Mouse (Mus musculus) midbrain, postnatal 0 days (tissue): ENCODE measurements around the gene Tmem28. TPM values are rescaled to one million over a fixed set of nuclear protein-coding genes. Genes with fewer than 3 reads are reported as not detected.

ENCODE experiments used
- ATAC-seq: fragments of 200-750 bp; cut with Nextera tagmentation; 2 replicates; pipeline ENCODE4 v1.8.0; 2017; ENCODE audit warnings: moderate number of reproducible peaks, mild to moderate bottlenecking, moderate TSS enrichment, moderate library complexity; ENCODE audit not compliant: low FRiP score
- DNase-seq: peaks from one replicate; pipeline ENCODE4 v3.0.0-alpha.2; 2015; ENCODE audit warnings: low spot score
- H3K27ac ChIP-seq: fragments of 300-500 bp; sonication (generic); 2 replicates; pipeline ENCODE4 v1.5.1; 2014; ENCODE audit warnings: low read depth, mild to moderate bottlenecking, low read length, mixed read lengths
- H3K27me3 ChIP-seq: fragments of 300-500 bp; sonication (generic); 2 replicates; pipeline ENCODE4 v1.6.1; 2014; ENCODE audit warnings: low read length, control low read depth, mixed read lengths; ENCODE audit not compliant: insufficient read depth
- H3K36me3 ChIP-seq: fragments of 300-500 bp; sonication (generic); 2 replicates; pipeline ENCODE4 v1.6.1; 2014; ENCODE audit warnings: low read length, control low read depth, mixed read lengths; ENCODE audit not compliant: insufficient read depth
- H3K4me1 ChIP-seq: fragments of 300-500 bp; sonication (generic); 2 replicates; pipeline ENCODE4 v1.6.1; 2014; ENCODE audit warnings: mild to moderate bottlenecking, control low read depth, antibody characterized with exemption, low read length, mixed read lengths; ENCODE audit not compliant: insufficient read depth
- H3K4me2 ChIP-seq: fragments of 300-500 bp; sonication (generic); 2 replicates; pipeline ENCODE4 v1.6.1; 2014; ENCODE audit warnings: low read depth, mild to moderate bottlenecking, low read length, mixed read lengths; ENCODE audit not compliant: poor library complexity, severe bottlenecking
- H3K4me3 ChIP-seq: fragments of 300-500 bp; sonication (generic); 2 replicates; pipeline ENCODE4 v1.5.1; 2014; ENCODE audit warnings: low read depth, mild to moderate bottlenecking, low read length, moderate library complexity
- H3K9ac ChIP-seq: fragments of 300-500 bp; sonication (generic); replicated peaks from 2 replicates; pipeline ENCODE4 v1.6.1; 2014; ENCODE audit warnings: mild to moderate bottlenecking, low read length, moderate library complexity, mixed read lengths; ENCODE audit not compliant: poor library complexity, severe bottlenecking
- H3K9me3 ChIP-seq: fragments of 300-500 bp; sonication (generic); 2 replicates; pipeline ENCODE4 v1.6.1; 2016; ENCODE audit warnings: low read length, control low read depth
- CTCF ChIP-seq: IDR thresholded peaks from 2 replicates; pipeline ENCODE4 v1.5.1; 2016; ENCODE audit warnings: antibody characterized with exemption, mild to moderate bottlenecking
- WGBS: fragments of 180-500 bp; shearing (Covaris S2); extraction: QIAGEN DNeasy Blood & Tissue Kit; methylation state at CpG from one replicate; pipeline ENCODE4 v1.1.7; 2014; 5-methylcytosine and 5-hydroxymethylcytosine counted together
- polyA plus RNA-seq: library from polyadenylated mRNA; unstranded; fragments of >200 nt; fragmentation: Nextera tagmentation; extraction: Ambion mirVana; gene quantifications from 2 replicates; pipeline ENCODE4 v1.2.1, GENCODE M21; 2015
- total RNA-seq: library from RNA; depleted of rRNA; stranded (reverse); fragments of >200 nt; gene quantifications from 2 replicates; pipeline ENCODE4 v1.2.3, GENCODE M21; 2014; rRNA removed

The Tmem28 gene
- total and polyA plus RNA-seq, 2 experiments from 2014 or later = 1.1 to 10.6 TPM

GRCm38 (mm10) chrX:99876781-99877180, 56.0 kb downstream of the Tmem28 start:
- TF ChIP-seq CTCF = no peak

DNA sequence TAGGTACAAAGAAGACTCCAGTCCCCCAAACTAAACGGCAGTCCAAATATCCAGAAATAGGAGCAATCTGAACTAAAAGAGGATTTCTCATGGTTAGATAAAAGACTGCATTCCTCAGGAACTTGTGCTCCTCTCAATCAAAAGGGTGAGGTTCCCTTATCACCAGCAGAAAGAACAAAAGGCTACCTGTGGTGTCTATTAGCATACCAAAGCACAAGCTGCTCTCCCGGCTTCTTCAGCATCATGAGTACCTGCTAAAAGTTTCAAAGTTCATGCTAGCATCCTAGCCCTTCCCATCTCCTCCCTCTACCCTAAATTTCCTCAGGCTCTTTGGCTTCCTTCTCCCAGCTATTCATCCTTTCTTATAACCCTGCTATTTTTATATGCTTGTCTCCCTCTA, 62.6 kb downstream of the Tmem28 start:
- no peaks in the 10 kb centered on the region for H3K36me3 ChIP-seq

More at GRCm38 (mm10) chrX:99876781-99877180, 56.0 kb downstream of the Tmem28 start:
- Histone ChIP-seq H3K4me1 (no peaks in the 10 kb centered on the region), H3K4me3 (no peak overlapping the region), H3K27ac (no peak overlapping the region), H3K27me3 (0 out of 2 replicates have a peak, but pooled peaks cover 7% of the 10 kb centered on the region), H3K36me3 (no peaks in the 10 kb centered on the region), H3K4me2 (no peak overlapping the region), H3K9ac (no peak overlapping the region), H3K9me3 (no peaks in the 10 kb centered on the region)
- no peak for ATAC-seq
- 79% methylated on average over 4 of the region's 4 CpGs for WGBS
- DNase-seq = no peak

More for the DNA sequence above, 62.6 kb downstream of the Tmem28 start:
- no peak for DNase-seq
- Histone ChIP-seq H3K27ac (no peak overlapping the region), H3K4me3 (no peak overlapping the region), H3K9me3 (no peaks in the 10 kb centered on the region), H3K4me1 (no peaks in the 10 kb centered on the region), H3K4me2 (no peak overlapping the region), H3K9ac (no peak overlapping the region), H3K27me3 (no peaks in the 10 kb centered on the region)
- ATAC-seq = no peak
- no peak for TF ChIP-seq CTCF
- WGBS = 38% methylated on average over 2 of the region's 2 CpGs

Other genes starting within 250 kb of the Tmem28 start
- gene Eda, start 154.6 kb downstream of the Tmem28 start, total RNA-seq = 9.1 and 10.1 TPM in 2 replicates
- gene Eda, start 154.6 kb downstream of the Tmem28 start, polyA plus RNA-seq = 1.8 and 1.9 TPM in 2 replicates